Mouse (Mus musculus) liver, embryonic 13.5 days (tissue): ENCODE data around the gene Dennd6a. TPM values are rescaled to one million over a fixed set of nuclear protein-coding genes. Genes with fewer than 3 reads are reported as not detected.

Source experiments
- ATAC-seq: fragments of 200-750 bp; cut with Nextera tagmentation; 2 replicates; pipeline ENCODE4 v1.8.0; 2017; ENCODE audit warnings: low read depth, mild to moderate bottlenecking, moderate number of reproducible peaks, moderate library complexity
- DNase-seq: peaks from one replicate; pipeline ENCODE4 v3.0.0; 2022
- H3K27ac ChIP-seq: fragments of 300-500 bp; sonication (generic); 2 replicates; pipeline ENCODE4 v1.5.1; 2015; ENCODE audit warnings: moderate library complexity, mild to moderate bottlenecking, inconsistent platforms
- H3K27me3 ChIP-seq: fragments of 300-500 bp; sonication (generic); 2 replicates; pipeline ENCODE4 v1.6.1; 2015; ENCODE audit warnings: mild to moderate bottlenecking, inconsistent platforms
- H3K36me3 ChIP-seq: fragments of 300-500 bp; sonication (generic); 2 replicates; pipeline ENCODE4 v1.6.1; 2015; ENCODE audit warnings: mild to moderate bottlenecking, inconsistent platforms
- H3K4me1 ChIP-seq: fragments of 300-500 bp; sonication (generic); replicated peaks from 2 replicates; pipeline ENCODE4 v1.6.1; 2015; ENCODE audit warnings: inconsistent platforms
- H3K4me2 ChIP-seq: fragments of 300-500 bp; sonication (generic); 2 replicates; pipeline ENCODE4 v1.6.1; 2015; ENCODE audit warnings: inconsistent platforms, mild to moderate bottlenecking, moderate library complexity
- H3K4me3 ChIP-seq: fragments of 300-500 bp; sonication (generic); replicated peaks from 2 replicates; pipeline ENCODE4 v1.5.1; 2015; ENCODE audit warnings: mild to moderate bottlenecking, inconsistent platforms
- H3K9ac ChIP-seq: fragments of 300-500 bp; sonication (generic); 2 replicates; pipeline ENCODE4 v1.6.1; 2015; ENCODE audit warnings: mild to moderate bottlenecking, inconsistent platforms
- H3K9me3 ChIP-seq: fragments of 300-500 bp; sonication (generic); replicated peaks from 2 replicates; pipeline ENCODE4 v1.6.1; 2016; ENCODE audit warnings: inconsistent platforms
- WGBS: fragments of 180-500 bp; shearing (Covaris S2); methylation state at CpG from one replicate; pipeline ENCODE4 v1.1.7; 2015; ENCODE audit not compliant: insufficient replicate concordance; 5-methylcytosine and 5-hydroxymethylcytosine counted together
- polyA plus RNA-seq: library from polyadenylated mRNA; unstranded; fragments of >200 nt; fragmentation: Nextera tagmentation; extraction: Ambion mirVana; gene quantifications from 2 replicates; pipeline ENCODE4 v1.2.1, GENCODE M21; 2015

The Dennd6a gene
- polyA plus RNA-seq, 1 experiment from 2014 or later, result 12.4 TPM

GRCm38 (mm10) chr14:26540577-26540976, 33.1 kb upstream of the Dennd6a start:
- WGBS, result 76% methylated on average over 1 of the region's 1 CpGs

GRCm38 (mm10) chr14:26542136-26542535, 31.5 kb upstream of the Dennd6a start:
- Histone ChIP-seq H3K4me3 (no peak overlapping the region), H3K27me3 (no peaks in the 10 kb centered on the region), H3K4me1 (no peaks in the 10 kb centered on the region), H3K4me2 (no peak overlapping the region), H3K9ac (no peak overlapping the region), H3K36me3 (no peaks in the 10 kb centered on the region), H3K9me3 (no peaks in the 10 kb centered on the region), H3K27ac (no peak overlapping the region)
- WGBS, result 78% methylated on average over 1 of the region's 1 CpGs
- DNase-seq (no peak), ATAC-seq (no peak)

More at GRCm38 (mm10) chr14:26540577-26540976, 33.1 kb upstream of the Dennd6a start:
- no peaks in the 10 kb centered on the region for H3K4me1 ChIP-seq
- no peaks in the 10 kb centered on the region for H3K9me3 ChIP-seq
- DNase-seq, result no peak
- no peak overlapping the region for H3K27ac ChIP-seq
- H3K4me2 ChIP-seq, result no peak overlapping the region
- no peaks in the 10 kb centered on the region for H3K27me3 ChIP-seq
- no peak overlapping the region for H3K4me3 ChIP-seq
- ATAC-seq, result no peak
- H3K9ac ChIP-seq, result no peak overlapping the region
- no peaks in the 10 kb centered on the region for H3K36me3 ChIP-seq

- 65% methylated on average over 10 of the region's 10 CpGs for WGBS
- H3K27ac ChIP-seq, result no peak overlapping the region
- H3K4me2 ChIP-seq, result no peak overlapping the region
- DNase-seq (no peak), ATAC-seq (no peak)
- no peaks in the 10 kb centered on the region for H3K9me3 ChIP-seq
- H3K9ac ChIP-seq, result no peak overlapping the region
- H3K4me1 ChIP-seq, result no peaks in the 10 kb centered on the region
- no peaks in the 10 kb centered on the region for H3K36me3 ChIP-seq
- H3K4me3 ChIP-seq, result no peak overlapping the region
- H3K27me3 ChIP-seq, result no peaks in the 10 kb centered on the region
Measured at GRCm38 (mm10) chr14:26547516-26548488, 25.9 kb upstream of the Dennd6a start.

GRCm38 (mm10) chr14:26550712-26551111, 22.9 kb upstream of the Dennd6a start:
- no peak overlapping the region for H3K4me2 ChIP-seq
- no peak overlapping the region for H3K27ac ChIP-seq
- DNase-seq (no peak), ATAC-seq (no peak)
- no peak overlapping the region for H3K9ac ChIP-seq
- H3K27me3 ChIP-seq, result no peaks in the 10 kb centered on the region
- no peaks in the 10 kb centered on the region for H3K9me3 ChIP-seq
- 87% methylated on average over 8 of the region's 8 CpGs for WGBS
- H3K4me3 ChIP-seq, result no peak overlapping the region
- no peaks in the 10 kb centered on the region for H3K36me3 ChIP-seq
- H3K4me1 ChIP-seq, result 0 out of 2 replicates have a peak, but pooled peaks cover 3% of the 10 kb centered on the region

GRCm38 (mm10) chr14:26552441-26552840, 21.2 kb upstream of the Dennd6a start:
- H3K4me1 ChIP-seq, result 0 out of 2 replicates have a peak, but pooled peaks cover 3% of the 10 kb centered on the region
- no peak overlapping the region for H3K4me3 ChIP-seq
- no peak for ATAC-seq
- no peak overlapping the region for H3K9ac ChIP-seq
- no peak overlapping the region for H3K27ac ChIP-seq
- H3K9me3 ChIP-seq, result no peaks in the 10 kb centered on the region
- H3K4me2 ChIP-seq, result no peak overlapping the region
- 37% methylated on average over 2 of the region's 2 CpGs for WGBS
- DNase-seq, result no peak
- H3K27me3 ChIP-seq, result no peaks in the 10 kb centered on the region
- H3K36me3 ChIP-seq, result no peaks in the 10 kb centered on the region

GRCm38 (mm10) chr14:26552853-26553252, 20.8 kb upstream of the Dennd6a start:
- no peaks in the 10 kb centered on the region for H3K27me3 ChIP-seq
- 0 out of 2 replicates have a peak, but pooled peaks cover 3% of the 10 kb centered on the region for H3K4me1 ChIP-seq
- H3K36me3 ChIP-seq, result no peaks in the 10 kb centered on the region
- no peak overlapping the region for H3K4me3 ChIP-seq
- ATAC-seq (no peak), DNase-seq (no peak)
- H3K9ac ChIP-seq, result no peak overlapping the region
- no peak overlapping the region for H3K27ac ChIP-seq
- H3K4me2 ChIP-seq, result no peak overlapping the region
- 27% methylated on average over 3 of the region's 3 CpGs for WGBS
- H3K9me3 ChIP-seq, result no peaks in the 10 kb centered on the region

- H3K4me3 ChIP-seq, result no peak overlapping the region
- no peak overlapping the region for H3K4me2 ChIP-seq
- 69% methylated on average over 1 of the region's 1 CpGs for WGBS
- no peaks in the 10 kb centered on the region for H3K9me3 ChIP-seq
- H3K36me3 ChIP-seq, result no peaks in the 10 kb centered on the region
- H3K27me3 ChIP-seq, result no peaks in the 10 kb centered on the region
- 0 out of 2 replicates have a peak, but pooled peaks cover 3% of the 10 kb centered on the region for H3K4me1 ChIP-seq
- H3K9ac ChIP-seq, result no peak overlapping the region
- ATAC-seq, result no peak
- no peak for DNase-seq
- no peak overlapping the region for H3K27ac ChIP-seq
Measured at GRCm38 (mm10) chr14:26557581-26557980, 16.1 kb upstream of the Dennd6a start.

GRCm38 (mm10) chr14:26558536-26558935, 15.1 kb upstream of the Dennd6a start:
- Histone ChIP-seq H3K36me3 (no peaks in the 10 kb centered on the region), H3K4me3 (no peak overlapping the region), H3K9ac (no peak overlapping the region), H3K27me3 (no peaks in the 10 kb centered on the region), H3K4me2 (no peak overlapping the region), H3K27ac (no peak overlapping the region), H3K4me1 (no peaks in the 10 kb centered on the region), H3K9me3 (no peaks in the 10 kb centered on the region)
- DNase-seq (no peak), ATAC-seq (no peak)
- 86% methylated on average over 7 of the region's 7 CpGs for WGBS

- WGBS, result 64% methylated on average over 2 of the region's 2 CpGs
- ATAC-seq (no peak), DNase-seq (no peak)
- Histone ChIP-seq H3K4me3 (no peak overlapping the region), H3K4me1 (no peaks in the 10 kb centered on the region), H3K36me3 (no peaks in the 10 kb centered on the region), H3K27me3 (0 out of 2 replicates have a peak, but pooled peaks cover 4% of the 10 kb centered on the region), H3K27ac (no peak overlapping the region), H3K9me3 (no peaks in the 10 kb centered on the region), H3K4me2 (no peak overlapping the region), H3K9ac (no peak overlapping the region)
Measured at GRCm38 (mm10) chr14:26562247-26562646, 11.4 kb upstream of the Dennd6a start.

GRCm38 (mm10) chr14:26569880-26570279, 3.8 kb upstream of the Dennd6a start:
- H3K27ac ChIP-seq, result no peak overlapping the region
- 0 out of 2 replicates have a peak, but pooled peaks cover 4% of the 10 kb centered on the region for H3K27me3 ChIP-seq
- no peak for DNase-seq
- H3K4me3 ChIP-seq, result no peak overlapping the region
- ATAC-seq, result no peak
- H3K9me3 ChIP-seq, result no peaks in the 10 kb centered on the region
- H3K4me2 ChIP-seq, result no peak overlapping the region
- peaks cover 9% of the 10 kb centered on the region for H3K4me1 ChIP-seq
- H3K9ac ChIP-seq, result no peak overlapping the region
- WGBS, result 78% methylated on average over 4 of the region's 4 CpGs
- no peaks in the 10 kb centered on the region for H3K36me3 ChIP-seq

- peaks cover 9% of the 10 kb centered on the region for H3K4me1 ChIP-seq
- no peak overlapping the region for H3K27ac ChIP-seq
- no peak overlapping the region for H3K9ac ChIP-seq
- ATAC-seq (no peak), DNase-seq (no peak)
- H3K4me2 ChIP-seq, result no peak overlapping the region
- WGBS, result 33% methylated on average over 4 of the region's 4 CpGs
- H3K27me3 ChIP-seq, result no peaks in the 10 kb centered on the region
- no peak overlapping the region for H3K4me3 ChIP-seq
- no peaks in the 10 kb centered on the region for H3K9me3 ChIP-seq
- no peaks in the 10 kb centered on the region for H3K36me3 ChIP-seq
Measured at GRCm38 (mm10) chr14:26571951-26572675, 1.5 kb upstream of the Dennd6a start.
